Mouse (Mus musculus) c-Kit-negative CD71-positive TER-119-positive erythroid progenitor cells, embryonic 14.5 days (primary cell): ENCODE results near the gene Prss53.
A peak's percentile ranks its signal among the peaks of the same experiment; 100 is the strongest.
"Not testable (repeated sequence)": the region's sequence is repeated elsewhere in the genome, so short reads cannot be mapped to it uniquely, and the experiment has no call there.

ENCODE experiments used
- DNase-seq: peaks from one replicate; pipeline ENCODE4 v3.0.0-alpha.2; 2013; ENCODE audit warnings: low read depth, low spot score

The Prss53 gene

DNA sequence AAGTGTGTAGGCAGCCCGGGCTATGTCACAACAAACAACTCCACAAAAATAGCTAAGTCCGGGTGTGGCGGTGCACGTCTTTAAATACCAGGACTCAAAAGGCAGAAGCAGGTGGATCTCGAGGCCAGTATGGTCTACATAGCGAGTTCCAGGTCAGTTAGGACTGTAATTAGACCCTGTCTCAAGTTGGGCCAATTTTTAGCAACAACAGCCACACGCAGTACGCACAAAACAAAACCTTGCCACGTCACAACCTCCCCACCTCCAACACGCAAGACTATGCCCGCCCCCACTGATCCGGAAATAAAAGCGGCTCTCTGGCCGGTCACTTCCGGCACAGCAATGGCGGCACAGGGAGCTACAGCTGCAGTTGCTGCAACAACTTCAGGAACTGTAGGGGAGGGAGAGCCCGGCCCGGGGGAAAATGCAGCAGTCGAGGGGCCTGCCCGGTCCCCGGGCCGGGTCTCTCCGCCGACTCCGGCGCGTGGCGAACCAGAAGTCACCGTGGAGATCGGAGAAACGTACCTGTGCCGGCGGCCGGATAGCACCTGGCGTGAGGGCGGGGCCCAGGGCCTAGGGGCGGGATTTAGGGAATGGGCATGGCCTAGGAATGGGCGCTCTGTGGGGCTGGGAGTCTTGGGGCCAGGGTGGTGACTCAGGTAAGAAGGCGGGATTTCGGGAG lies 21.6 kb upstream of the Prss53 start, which contains the start of gene Kat8:
Gene Kat8, plus strand, starts transcription at position 327 of the 682 bp plus-strand sequence.
- DNase-seq = peak; percentile 86

DNA sequence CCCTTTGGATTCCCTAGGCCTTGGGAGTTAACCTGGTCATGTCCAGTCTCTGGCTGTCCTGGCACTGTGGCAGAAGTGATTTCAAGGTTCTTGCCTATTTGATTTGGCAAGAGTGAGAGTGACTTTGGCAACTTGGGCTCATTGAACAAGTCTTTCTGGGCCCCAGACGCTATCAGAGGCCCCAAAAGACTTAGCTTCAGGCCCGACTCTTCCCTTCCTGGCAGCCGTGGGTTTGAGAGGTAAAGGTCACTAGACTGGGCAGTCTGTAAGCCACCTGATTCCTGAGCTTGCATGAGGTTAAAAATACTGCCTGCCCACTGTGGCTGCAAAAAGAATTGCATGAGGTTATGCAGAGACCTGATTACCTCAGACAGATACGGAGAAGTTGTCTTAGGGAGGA lies 17.9 kb upstream of the Prss53 start:
- DNase-seq = no peak

DNA sequence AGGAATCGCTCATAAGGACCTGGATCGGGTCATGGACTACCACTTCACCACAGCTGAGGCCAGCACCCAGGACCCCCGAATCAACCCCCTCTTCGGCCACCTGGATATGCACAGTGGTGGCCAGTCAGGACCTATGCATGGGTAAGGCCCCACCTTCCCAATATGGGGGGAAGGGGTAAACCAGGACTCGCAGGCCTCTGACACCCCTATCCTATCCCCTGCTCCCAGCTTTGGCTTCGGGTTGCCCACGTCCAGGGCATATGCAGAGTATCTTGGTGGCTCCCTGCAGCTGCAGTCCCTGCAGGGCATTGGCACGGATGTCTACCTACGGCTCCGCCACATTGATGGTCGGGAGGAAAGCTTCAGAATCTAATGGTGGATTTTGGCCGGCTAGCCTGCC lies 17.2 kb upstream of the Prss53 start:
- no peak for DNase-seq

DNA sequence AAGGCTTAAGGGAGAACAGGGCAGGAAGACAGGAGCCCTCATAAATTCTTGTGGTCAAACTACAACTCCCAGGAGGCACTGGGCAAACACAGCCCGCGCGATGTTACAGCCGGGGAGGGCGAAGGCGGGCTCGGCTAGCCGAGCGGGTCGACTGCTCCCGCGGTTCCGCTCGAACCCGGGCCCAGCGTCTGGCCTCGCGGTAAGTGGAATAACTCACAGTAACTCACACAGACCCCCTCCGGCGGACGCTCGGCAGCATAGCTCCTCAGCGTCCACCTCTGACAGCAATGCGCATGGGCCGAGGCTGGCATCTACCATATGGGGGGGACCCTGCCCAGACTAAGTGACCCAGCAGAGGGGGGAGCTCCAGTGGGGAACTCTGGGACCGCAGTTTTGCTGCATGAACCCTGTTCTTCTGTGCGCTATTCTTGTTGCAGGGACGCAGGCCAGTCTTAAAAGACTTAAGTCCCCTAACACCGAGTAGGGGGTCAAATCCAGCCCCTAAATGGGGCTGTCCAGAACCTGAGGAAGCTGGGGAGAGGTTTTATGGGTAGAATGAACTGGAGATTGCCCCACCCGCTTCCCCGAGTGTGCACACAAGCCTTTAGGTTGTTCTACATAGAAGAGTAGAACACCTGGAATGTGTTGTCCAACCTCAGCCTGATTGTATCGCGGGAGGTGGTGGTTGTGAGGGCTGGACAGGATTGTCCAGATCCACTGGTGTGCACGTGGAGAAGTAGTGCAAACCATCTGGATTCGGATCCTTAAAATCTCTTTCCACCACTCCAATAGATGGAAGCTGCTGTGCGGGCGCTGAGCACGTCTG lies 13.4 kb upstream of the Prss53 start, which contains the start of gene Bckdk:
Gene Bckdk, plus strand, starts transcription at position 112 of the 826 bp plus-strand sequence.
- DNase-seq = peak; percentile 44

DNA sequence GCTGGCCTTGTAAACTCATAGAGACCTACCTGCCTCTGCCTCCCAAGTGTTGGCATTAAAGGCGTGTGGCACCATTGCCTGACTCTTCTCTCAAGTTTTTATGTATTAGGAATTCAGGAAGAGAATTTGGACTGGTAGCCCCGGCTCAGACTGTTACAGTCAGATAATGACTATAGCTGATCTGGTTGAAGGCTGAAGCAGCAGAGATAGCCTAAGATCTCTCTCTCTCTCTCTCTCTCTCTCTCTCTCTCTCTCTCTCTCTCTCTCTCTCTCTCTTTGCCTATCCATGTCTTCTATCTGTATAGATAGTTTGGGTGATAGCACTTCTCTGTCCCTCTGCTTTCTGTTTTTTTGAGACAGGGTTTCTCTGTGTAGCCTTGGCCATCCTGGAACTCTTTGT lies 11.0 kb upstream of the Prss53 start:
- DNase-seq = no peak

DNA sequence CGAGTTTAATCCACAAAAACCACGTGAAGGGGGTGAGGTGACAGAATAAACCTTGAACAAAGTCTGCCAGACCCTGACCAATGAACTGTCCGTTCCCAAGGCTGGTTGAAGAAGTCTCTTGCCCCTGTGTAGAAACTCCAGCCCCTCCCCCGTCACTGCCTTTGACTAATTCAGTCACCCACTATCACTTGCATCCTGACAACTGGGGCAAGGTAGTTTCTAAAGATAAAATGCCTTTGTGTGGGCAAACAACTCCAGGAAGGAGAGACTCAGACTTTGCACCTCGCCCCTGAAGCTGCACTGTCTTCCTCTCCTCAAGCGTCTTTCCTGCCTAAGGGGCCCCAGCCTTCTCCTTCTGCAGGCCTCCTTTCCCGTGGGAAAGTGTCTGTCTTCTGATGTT lies 9.2 kb upstream of the Prss53 start:
- DNase-seq = no peak

DNA sequence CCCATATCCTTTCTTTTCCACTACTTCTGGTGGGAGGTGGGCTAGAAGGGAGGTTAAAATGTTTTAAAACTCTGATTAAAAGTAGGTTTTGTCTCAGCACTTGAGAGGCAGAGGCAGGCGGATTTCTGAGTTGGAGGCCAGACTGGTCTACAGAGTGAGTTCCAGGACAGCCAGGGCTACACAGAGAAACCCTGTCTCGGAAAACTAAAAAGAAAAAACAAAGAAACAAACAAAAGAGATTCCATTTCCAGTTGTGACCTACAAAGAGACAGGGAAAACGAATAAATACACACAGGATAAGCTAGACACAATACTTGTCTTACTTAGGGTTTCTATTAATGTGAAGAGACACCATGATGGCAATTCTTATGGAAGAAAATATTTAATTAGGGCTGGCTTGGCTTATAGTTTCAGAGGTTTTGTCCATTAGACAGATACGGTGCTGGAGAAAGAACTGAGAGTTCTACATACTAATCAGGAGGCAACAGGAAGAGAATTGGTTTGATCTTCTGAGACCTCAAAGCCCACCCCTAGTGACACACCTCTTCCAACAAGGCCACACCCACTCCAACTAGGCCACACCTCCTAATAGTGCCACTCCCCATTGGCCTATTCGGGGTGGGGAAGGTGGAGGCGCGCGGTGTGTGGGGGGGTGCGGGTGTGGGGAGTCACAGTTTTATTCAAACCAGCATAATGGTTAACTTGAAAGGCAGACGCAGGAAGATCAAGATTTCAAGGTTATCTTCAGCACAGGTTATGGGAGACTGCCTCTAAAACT lies 7.6 kb upstream of the Prss53 start:
- DNase-seq = no peak

DNA sequence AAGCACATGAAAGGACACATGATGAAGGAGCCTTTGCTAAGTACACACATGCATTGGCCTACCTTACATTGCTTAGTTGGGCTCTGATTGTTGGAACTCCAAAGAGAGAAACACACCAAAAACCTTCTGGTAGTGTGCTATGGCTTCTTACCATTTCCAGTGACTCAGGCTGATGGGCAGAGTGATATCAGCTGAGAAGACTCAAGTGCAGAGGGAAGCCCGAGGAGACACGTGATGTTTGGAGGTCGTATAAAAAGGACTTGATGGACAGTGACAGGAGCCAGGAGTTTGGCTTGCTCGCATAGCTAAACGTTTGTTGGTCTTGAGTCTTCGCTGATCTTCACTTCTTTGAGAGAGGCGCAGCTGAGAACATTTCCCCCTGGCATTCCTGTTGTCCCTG lies 6.8 kb upstream of the Prss53 start:
- no peak for DNase-seq

DNA sequence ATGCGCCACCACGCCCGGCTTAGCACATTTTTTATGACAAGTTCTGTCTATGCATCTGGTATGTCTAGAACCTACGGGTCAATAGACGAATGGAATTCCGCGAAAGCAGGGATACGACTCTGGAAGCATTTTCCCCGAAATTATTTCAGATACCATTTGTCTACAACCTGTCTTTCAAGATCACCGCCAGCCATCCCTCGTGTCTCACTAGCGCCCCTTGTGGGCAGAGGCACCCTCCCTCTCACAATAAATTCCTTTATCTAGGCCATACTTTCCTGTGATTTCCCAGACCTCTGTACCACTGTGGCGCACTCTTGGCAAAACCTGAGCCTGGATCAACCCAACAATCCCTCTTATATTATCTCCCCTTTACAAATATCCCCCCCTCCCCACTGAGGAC lies 5.6 kb upstream of the Prss53 start:
- DNase-seq = peak; percentile 58

DNA sequence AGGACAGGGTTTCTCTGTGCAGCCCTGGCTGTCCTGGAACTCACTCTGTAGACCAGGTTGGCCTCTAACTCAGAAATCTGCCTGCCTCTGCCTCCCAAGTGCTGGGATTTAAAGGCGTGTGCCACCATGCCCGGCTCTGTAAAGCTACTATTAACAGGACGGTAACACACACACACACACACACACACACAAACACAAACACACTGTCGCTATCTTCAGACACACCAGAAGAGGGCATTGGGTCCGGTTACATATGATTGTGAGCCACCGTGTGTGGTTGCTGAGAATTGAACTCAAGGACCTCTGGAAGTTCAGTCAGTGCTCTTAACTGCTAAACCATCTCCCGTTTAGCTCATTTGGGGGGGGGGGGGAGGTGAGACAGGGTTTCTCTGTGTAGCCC lies 5.1 kb upstream of the Prss53 start:
- not testable (repeated sequence) for DNase-seq

DNA sequence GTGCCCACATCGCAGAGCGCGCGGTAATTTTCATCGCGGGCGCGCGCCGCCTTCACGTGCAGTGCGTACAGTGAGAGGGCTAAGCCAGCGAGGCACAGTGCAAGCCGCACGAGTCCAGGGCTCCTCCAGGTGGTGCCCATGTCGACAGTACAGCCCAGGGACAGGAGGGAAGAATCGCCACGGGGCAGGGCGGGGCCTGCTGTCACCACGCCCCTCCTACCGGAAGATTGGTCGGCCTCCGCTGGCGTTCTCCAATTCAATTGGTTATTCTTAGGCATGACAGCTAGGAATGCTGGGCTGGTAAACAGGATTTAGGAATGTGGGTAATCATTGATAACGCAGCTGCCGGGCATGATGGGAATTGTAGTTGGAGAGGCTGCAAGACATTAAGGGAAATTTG lies 4.7 kb upstream of the Prss53 start, which contains the start of the genes Gm21974 and Vkorc1:
Gene Gm21974, minus strand, starts transcription at position 13 of the 400 bp plus-strand sequence.
Gene Vkorc1, minus strand, starts transcription at position 176 of the 400 bp plus-strand sequence.
- peak; percentile 85 for DNase-seq

DNA sequence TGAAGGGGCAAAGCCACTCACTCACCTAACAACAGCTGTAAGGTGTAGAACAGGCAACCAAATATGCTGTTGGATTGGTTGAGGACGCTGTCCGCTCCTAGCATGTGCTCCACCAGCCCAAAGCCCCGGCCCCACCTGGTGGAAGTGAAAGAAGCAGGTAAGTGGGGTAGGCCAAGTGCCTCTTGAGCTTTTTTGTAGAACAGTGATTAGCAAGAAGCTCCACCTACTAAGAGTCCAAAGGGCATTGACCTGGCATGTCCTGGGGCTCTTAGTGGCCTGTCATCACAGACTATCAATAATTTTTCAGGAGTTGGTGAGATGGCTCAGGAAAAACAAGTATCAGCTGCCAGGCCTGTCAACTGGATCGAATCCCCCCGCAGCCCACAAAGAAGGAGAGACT lies 3.7 kb upstream of the Prss53 start:
- no peak for DNase-seq

DNA sequence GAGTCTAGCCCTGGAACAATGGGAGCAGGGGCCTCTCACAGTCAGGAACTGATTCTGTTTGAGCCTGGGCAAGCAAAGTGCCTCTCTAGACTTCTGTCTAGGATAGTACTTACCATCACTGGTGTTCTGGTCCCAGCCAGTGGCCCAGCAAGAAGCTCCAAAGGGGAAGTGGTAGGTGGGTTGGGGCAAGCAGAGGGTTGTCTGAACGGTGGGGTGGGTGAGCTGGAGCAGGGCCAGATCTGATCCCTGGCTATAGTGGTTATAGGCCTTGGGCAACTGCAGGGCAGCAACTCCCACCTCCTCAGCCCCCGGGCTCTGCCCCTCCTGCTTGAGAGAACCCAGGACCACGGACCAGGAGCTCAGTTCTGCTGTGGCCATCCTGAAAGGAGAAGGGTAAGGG lies 1.9 kb downstream of the Prss53 start:
- DNase-seq = no peak

DNA sequence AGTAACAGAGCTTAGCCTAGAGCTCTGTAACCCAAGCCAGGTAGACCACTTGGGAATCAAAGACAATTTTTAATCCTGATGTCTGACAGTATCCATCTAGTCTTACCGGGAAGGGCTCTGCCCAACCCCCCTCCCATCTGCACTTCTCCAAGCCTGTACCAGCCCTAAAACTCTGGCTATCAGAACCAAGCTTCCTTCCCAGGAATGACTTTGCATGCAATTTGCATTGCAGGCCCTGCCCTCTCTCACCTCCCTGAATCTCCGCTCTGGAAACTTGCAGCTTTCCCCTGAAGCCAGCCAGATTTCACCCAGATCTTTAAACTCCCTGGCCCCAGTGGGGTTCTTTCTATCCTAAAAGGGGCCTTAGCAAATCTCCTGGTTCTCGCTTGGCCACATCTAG lies 3.0 kb downstream of the Prss53 start:
- DNase-seq = no peak

DNA sequence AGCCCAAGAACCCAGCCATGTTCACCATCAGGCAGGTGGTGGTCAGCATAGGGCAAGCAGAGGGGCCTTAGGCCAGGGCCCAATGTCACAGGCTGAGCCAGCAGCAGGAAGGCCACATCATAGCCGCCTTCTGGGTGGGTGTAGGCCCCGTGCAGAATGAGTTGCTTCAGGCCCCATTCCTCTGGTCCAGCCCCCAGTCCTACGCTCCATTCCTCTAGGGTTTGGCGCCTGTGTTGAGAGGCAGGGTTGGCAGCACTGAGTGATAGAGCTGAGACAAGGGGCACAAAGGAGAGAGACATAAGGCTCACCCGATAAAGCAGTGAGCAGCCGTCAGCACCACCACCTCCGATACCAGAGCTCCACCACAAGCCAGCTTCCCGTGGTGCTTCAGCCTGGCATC lies 3.6 kb downstream of the Prss53 start:
- DNase-seq = no peak

DNA sequence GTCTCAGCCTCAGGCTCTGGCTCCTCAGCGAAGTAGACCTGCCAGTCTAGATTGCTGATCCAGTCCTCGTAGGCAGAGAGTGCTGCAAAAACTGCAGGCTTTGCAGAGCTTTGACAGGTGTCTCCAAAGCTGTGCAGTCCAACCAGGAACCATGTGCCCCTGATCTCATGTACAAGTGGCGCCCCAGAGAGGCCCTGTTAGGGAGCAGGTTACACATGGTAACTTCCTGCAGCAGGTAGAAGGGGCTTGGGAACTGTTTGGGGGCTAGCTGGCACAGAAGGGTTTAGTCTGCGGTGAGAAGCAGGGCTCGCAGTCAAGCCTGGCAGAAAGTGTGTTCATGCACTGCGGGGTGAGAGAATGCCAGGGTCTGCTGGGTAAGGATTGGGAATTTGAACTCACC lies 4.2 kb downstream of the Prss53 start:
- DNase-seq = no peak

DNA sequence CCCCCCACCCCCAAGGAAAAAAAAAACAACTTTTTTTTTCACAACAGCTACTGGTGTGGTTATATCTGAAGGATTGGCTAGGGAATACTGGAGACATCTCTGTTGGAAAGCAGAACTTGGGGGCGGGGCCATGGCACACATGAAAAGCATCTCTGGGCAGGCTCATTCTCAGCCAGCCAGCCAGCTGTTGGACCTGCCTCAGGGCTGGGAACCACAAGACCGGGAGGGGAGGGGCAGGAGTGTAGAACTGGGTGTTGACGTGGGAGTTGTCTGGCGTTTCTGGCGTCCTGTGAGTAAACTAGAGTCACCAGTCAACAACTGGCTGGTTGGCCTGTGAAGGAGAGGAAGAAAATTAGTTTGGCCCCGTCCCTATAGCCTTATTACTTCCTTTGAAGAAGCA lies 4.8 kb downstream of the Prss53 start:
- DNase-seq = no peak

DNA sequence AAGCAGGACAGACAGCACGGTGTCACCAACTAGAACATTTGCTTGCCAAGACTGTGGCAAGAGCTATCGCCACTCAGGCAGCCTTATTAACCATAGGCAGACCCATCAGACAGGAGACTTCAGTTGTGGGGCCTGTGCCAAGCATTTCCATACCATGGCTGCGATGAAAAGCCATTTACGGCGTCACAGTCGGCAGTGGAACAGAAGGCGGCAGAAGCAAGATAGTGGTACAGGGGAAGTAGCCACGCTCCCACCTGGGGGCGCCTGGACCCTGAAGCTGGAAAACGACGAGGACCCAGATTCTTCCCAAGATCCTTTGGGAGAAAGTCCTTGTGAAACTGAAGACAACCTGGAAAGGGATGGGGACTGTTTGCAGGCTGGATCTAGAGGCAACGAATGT lies 10.3 kb downstream of the Prss53 start:
- DNase-seq = no peak

DNA sequence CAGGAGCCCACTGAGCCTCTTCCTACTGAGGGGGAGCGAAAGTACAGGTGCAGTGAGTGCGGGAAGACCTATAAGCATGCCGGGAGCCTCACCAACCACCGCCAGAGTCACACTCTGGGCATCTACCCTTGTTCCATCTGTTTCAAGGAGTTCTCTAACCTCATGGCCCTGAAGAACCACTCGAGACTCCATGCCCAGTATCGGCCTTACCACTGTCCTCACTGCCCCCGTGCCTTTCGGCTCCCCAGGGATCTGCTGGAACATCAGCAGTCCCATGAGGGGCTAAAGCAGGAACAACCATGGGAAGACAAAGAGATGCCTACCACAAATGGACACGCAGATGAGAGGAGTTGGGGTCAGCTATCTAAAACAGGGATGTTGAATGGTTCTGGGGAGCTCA lies 11.5 kb downstream of the Prss53 start:
- no peak for DNase-seq

DNA sequence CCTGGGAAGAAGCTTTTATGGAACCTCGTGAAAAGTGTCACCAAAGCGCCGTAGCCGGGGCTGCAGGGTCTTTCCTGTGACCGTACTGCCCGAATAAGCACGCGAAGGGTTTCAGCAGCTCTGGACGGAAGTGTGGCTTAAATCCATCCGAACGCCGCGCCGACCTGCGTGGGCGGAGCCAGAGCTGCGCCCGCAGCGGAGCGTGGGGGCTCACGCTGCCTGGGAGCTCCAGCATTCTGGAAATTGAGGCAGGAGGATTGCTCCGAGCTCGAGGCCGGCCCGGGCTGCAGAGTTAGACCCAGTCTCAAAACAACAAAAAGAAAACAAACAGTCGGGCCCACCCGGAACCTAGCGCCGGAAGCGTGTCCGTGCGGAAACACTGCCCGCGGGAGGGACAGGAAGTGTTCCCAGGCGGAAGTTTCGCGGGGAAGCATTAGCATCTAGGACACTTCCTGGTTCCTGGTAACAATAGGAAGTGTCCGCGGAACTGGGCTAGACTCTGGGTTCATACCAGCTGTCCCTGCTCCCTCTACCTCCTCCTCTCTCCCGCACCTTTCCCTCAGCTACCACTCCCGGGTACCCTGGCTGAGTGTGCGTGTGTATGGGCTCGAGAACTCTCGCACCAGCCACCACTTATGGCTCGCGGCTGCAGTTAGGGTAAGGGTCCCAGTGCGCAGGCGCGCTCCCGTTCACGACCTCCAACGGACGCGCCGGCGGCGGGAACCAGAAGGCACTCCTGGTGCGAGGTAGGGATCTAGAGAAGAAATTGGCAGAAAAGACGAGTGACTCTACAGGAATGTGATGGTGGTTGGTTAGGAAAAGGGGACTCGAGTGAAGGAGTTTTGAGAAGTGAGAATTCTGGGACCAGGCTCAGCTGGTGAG lies 14.1 kb downstream of the Prss53 start, which contains the start of gene Zfp668:
Gene Zfp668, minus strand, starts transcription at position 362 of the 882 bp plus-strand sequence.
- peak; percentile 84 for DNase-seq

DNA sequence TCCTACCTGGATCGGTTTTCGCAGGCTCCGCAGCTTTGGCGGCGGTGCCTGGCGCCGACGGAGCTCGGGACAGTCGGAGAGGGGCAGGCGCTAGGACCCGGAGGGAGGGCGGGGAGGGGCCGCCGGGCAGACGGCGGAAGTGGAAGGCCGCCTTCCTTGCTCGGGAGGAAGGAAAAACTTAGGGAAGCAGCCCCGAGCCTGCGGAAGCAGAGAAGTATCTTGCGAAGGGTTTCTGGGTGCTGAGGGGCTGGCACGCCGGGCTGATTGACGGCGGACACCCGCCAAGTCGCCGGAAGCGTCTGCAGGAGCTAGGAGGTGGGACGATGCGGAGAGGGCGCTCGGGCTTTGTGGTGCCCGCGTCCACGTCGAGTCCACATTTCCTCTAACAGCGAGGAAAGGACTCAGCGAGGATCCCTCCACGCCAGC lies 14.7 kb downstream of the Prss53 start, which contains the start of gene Zfp646:
Gene Zfp646, plus strand, starts transcription at position 181 of the 426 bp plus-strand sequence.
- DNase-seq = peak; percentile 75
